Mouse (Mus musculus): ENCODE data around the gene Dock2. TPM values are rescaled to one million over a fixed set of nuclear protein-coding genes. Genes with fewer than 3 reads are reported as not detected.
"Not testable (repeated sequence)": the region's sequence is repeated elsewhere in the genome, so short reads cannot be mapped to it uniquely, and the experiment has no call there.

Dock2 gene
- polyA plus RNA-seq, 1 experiment from 2014 or later = 0.52 TPM

DNA sequence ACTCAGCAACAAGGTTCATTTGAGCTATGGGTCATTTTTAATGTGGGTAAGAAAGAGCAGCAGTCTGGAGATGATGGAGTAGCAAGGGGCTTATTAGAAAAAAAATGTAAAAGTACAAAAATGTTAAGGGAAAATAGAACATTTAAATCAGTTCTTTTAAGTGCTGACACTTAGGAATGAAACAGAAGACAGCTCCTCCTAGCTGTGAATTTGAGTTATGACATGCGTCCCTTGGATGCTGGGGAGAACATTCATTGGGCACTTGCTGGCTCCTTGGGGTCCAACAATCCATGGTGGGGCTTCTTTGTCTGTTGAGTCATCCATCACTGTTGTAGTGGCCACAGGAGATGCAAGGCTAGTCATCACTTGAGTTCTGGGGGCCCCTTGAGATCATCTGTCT is 556.5 kb downstream of the Dock2 start:
- Histone ChIP-seq H3K27me3 (ENCODE audit: insufficient read depth, poor library complexity, severe bottlenecking) (no peaks in the 10 kb centered on the region), H3K9me3 (no peaks in the 10 kb centered on the region), H3K4me3 (no peak overlapping the region), H3K36me3 (no peaks in the 10 kb centered on the region), H3K27ac (no peak overlapping the region), H3K4me1 (replicated peaks) (no peaks in the 10 kb centered on the region)
- no peak for DNase-seq (ENCODE audit: low spot score)
- WGBS = 49% methylated on average over 1 of the region's 1 CpGs

DNA sequence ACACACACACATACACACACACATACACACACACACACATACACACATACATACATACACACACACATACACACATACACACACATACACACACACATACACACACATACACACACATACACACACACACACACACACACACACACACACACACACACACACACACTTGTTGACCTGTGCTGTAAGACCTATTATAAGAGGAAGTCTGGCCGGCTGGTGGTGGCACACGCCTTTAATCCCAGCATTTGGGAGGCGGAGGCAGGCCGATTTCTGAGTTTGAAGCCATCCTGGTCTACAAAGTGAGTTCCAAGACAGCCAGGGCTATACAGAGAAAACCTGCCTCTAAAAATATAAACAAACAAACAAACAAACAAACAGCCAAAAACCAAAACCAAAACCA is 563.1 kb downstream of the Dock2 start:
- H3K4me1 ChIP-seq (replicated peaks); DNase-seq (ENCODE audit: low spot score); H3K9me3 ChIP-seq; H3K36me3 ChIP-seq; H3K27ac ChIP-seq; H3K27me3 ChIP-seq (ENCODE audit: insufficient read depth, poor library complexity, severe bottlenecking); H3K4me3 ChIP-seq: not testable (repeated sequence)
- 89% methylated on average over 4 of the region's 4 CpGs for WGBS

DNA sequence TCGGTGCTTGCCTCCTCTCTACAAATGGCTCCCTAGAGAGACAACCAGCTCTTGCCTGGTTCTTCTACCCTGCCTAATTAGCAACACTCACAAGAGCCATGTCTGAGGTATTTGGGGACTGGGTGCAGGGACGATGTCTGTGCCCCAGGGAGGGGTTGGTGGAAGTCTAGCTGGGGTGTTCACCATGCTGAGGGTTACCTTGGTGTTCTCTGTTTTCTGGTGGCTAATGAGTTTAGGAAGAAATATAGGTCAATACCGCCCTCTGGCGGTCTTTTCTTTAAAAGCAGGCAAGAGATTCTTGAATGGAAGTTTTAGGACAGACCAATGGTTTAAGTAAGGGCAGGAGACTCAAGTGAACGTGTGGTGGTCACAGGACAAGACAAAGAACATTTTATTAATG is 570.8 kb downstream of the Dock2 start:
- 25% methylated on average over 5 of the region's 5 CpGs for WGBS
- peak; percentile 44 for DNase-seq (ENCODE audit: low spot score)
- H3K27ac ChIP-seq = no peak overlapping the region
- no peak overlapping the region for H3K4me3 ChIP-seq
- no peaks in the 10 kb centered on the region for H3K9me3 ChIP-seq
- no peaks in the 10 kb centered on the region for H3K4me1 ChIP-seq (replicated peaks)
- no peaks in the 10 kb centered on the region; the same call in 1 of the 2 replicates for H3K27me3 ChIP-seq (ENCODE audit: insufficient read depth, poor library complexity, severe bottlenecking)
- H3K36me3 ChIP-seq = no peaks in the 10 kb centered on the region

DNA sequence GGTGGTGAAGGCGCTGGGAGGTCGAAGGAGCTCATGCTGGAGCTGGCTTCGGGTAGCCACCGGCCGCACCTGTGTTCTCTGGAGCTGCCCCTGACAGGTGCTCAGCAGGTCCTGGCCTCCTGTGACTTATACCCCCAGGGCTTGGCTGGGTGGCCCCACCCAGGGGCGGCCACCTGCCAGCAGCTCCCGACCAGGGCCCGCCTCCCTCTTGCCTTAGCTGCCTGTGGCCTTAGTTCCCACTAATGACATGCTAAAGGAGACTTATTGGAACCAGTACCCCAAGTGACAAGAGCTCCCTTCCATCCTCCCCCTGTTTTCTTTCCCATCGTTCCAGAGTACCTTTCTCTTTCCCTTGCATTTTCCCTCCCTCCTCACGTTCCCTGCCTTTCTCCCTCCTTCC is 575.7 kb downstream of the Dock2 start, which contains the start of gene Foxi1:
TSS of gene Foxi1 (minus strand) at position 101 of the 400 bp plus-strand sequence.
- WGBS = 87% methylated on average over 10 of the region's 10 CpGs
- H3K4me1 ChIP-seq (replicated peaks) = 0 out of 2 replicates have a peak, but pooled peaks cover 2% of the 10 kb centered on the region

GRCm38 (mm10) chr11:34202769-34203168 is 580.9 kb downstream of the Dock2 start:
- Histone ChIP-seq H3K4me1 (replicated peaks) (0 out of 2 replicates have a peak, but pooled peaks cover 2% of the 10 kb centered on the region), H3K36me3 (no peaks in the 10 kb centered on the region), H3K9me3 (no peaks in the 10 kb centered on the region), H3K4me3 (no peak overlapping the region), H3K27me3 (ENCODE audit: insufficient read depth, poor library complexity, severe bottlenecking) (no peaks in the 10 kb centered on the region; the same call in 1 of the 2 replicates), H3K27ac (no peak overlapping the region)
- 67% methylated on average over 1 of the region's 1 CpGs for WGBS
- no peak for DNase-seq (ENCODE audit: low spot score)

More for the DNA sequence above, 575.7 kb downstream of the Dock2 start, which contains the start of gene Foxi1:
- H3K27ac ChIP-seq = no peak within 1 kb of the TSS
- no peaks in the 10 kb centered on the region for H3K36me3 ChIP-seq
- no peaks in the 10 kb centered on the region; the same call in 1 of the 2 replicates for H3K27me3 ChIP-seq (ENCODE audit: insufficient read depth, poor library complexity, severe bottlenecking)
- no peak within 1 kb of the TSS for H3K4me3 ChIP-seq
- H3K9me3 ChIP-seq = no peaks in the 10 kb centered on the region
- DNase-seq (ENCODE audit: low spot score) = no peak

GRCm38 (mm10) chr11:34195142-34195541 is 588.5 kb downstream of the Dock2 start:
- DNase-seq (ENCODE audit: low spot score) = no peak

DNA sequence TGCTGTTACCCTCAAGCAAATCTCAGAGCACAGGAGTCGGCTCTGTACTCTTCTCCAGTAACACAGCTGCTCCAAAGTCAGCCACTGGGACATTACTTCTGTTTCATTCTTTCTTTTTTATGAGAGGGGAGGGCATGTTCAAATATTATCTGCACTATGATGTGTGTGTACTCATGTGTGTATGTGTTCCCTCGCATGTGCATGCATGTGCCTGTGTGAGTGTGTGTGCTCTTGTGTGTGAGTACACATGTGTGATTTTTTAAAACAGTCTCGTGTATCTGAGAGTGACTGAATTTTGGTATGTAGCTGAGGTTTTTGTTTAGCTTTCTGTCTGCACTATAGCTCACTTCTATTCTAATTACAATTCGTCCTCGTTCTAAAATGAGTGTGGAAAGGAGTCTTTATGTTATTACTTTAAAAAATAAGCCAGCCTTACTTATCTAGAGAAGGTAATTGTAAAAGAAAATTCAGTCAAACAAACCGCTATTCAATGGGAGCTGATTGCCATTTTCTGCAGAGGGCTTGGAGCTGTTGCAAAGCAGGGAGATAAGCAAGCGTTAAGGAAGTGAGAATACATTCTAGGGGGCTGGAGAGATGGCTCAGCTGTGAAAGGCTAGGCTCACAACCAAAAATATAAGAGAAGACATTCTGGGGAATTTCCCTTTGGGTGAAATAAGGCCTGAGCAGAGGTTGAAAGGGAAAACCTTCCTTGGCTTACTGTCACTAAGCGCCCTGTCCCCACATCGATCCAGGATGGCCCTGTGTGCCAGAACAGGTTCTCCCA is 589.3 kb downstream of the Dock2 start:
- H3K4me3 ChIP-seq = no peak overlapping the region
- no peaks in the 10 kb centered on the region for H3K36me3 ChIP-seq
- no peaks in the 10 kb centered on the region for H3K27me3 ChIP-seq (ENCODE audit: insufficient read depth, poor library complexity, severe bottlenecking)
- H3K9me3 ChIP-seq = no peaks in the 10 kb centered on the region
- 74% methylated on average over 9 of the region's 9 CpGs for WGBS
- H3K4me1 ChIP-seq (replicated peaks) = peaks cover 7% of the 10 kb centered on the region; the same call in 1 of the 2 replicates
- H3K27ac ChIP-seq = no peak overlapping the region
- DNase-seq (ENCODE audit: low spot score) = no peak

More at GRCm38 (mm10) chr11:34195142-34195541, 588.5 kb downstream of the Dock2 start:
- Histone ChIP-seq H3K9me3 (no peaks in the 10 kb centered on the region), H3K4me3 (no peak overlapping the region), H3K4me1 (replicated peaks) (peaks cover 7% of the 10 kb centered on the region; the same call in 1 of the 2 replicates), H3K27ac (no peak overlapping the region), H3K36me3 (no peaks in the 10 kb centered on the region), H3K27me3 (ENCODE audit: insufficient read depth, poor library complexity, severe bottlenecking) (no peaks in the 10 kb centered on the region)
- WGBS = 83% methylated on average over 3 of the region's 3 CpGs

DNA sequence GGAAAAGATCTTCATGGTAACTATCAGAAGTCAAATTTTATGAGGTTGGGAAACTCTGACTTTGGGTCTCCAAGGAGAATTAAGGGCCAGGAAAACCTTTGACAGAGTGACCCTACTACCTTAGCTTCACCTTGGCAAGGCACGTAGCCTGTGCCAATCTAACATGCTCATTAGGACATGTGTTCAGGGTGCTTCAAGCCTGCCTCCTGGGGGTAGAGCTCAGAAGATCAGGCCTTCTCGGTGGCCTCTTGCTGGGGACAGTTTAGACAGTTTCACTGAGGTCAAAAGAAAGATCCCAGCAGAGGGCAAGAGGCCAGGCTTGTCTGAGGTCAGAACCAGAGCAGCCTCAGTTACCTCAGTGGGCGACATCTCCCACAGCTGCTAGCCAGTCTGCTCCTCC is 590.0 kb downstream of the Dock2 start:
- Histone ChIP-seq H3K27me3 (ENCODE audit: insufficient read depth, poor library complexity, severe bottlenecking) (no peaks in the 10 kb centered on the region), H3K9me3 (no peaks in the 10 kb centered on the region), H3K4me3 (no peak overlapping the region), H3K4me1 (replicated peaks) (peaks cover 7% of the 10 kb centered on the region; the same call in 1 of the 2 replicates), H3K27ac (no peak overlapping the region), H3K36me3 (no peaks in the 10 kb centered on the region)
- WGBS = 38% methylated on average over 3 of the region's 3 CpGs
- DNase-seq (ENCODE audit: low spot score) = no peak

- peaks cover 14% of the 10 kb centered on the region for H3K4me1 ChIP-seq (replicated peaks)
- DNase-seq (ENCODE audit: low spot score) = no peak
- H3K9me3 ChIP-seq = no peaks in the 10 kb centered on the region
- H3K27me3 ChIP-seq (ENCODE audit: insufficient read depth, poor library complexity, severe bottlenecking) = no peaks in the 10 kb centered on the region
- no peak overlapping the region for H3K27ac ChIP-seq
- H3K4me3 ChIP-seq = no peak overlapping the region
- 70% methylated on average over 2 of the region's 2 CpGs for WGBS
- no peaks in the 10 kb centered on the region for H3K36me3 ChIP-seq
Measured at GRCm38 (mm10) chr11:34184266-34184665, 599.4 kb downstream of the Dock2 start.

GRCm38 (mm10) chr11:34181214-34182117 is 602.2 kb downstream of the Dock2 start:
- Histone ChIP-seq H3K4me1 (replicated peaks) (peaks cover 14% of the 10 kb centered on the region), H3K27me3 (ENCODE audit: insufficient read depth, poor library complexity, severe bottlenecking) (no peaks in the 10 kb centered on the region), H3K9me3 (no peaks in the 10 kb centered on the region), H3K4me3 (no peak overlapping the region), H3K36me3 (no peaks in the 10 kb centered on the region), H3K27ac (peak overlapping the region; percentile 65)
- DNase-seq (ENCODE audit: low spot score) = peak; percentile 25
- WGBS = 37% methylated on average over 8 of the region's 8 CpGs

GRCm38 (mm10) chr11:34178752-34179151 is 604.9 kb downstream of the Dock2 start:
- peaks cover 14% of the 10 kb centered on the region for H3K4me1 ChIP-seq (replicated peaks)
- H3K9me3 ChIP-seq = no peaks in the 10 kb centered on the region
- no peak for DNase-seq (ENCODE audit: low spot score)
- no peak overlapping the region for H3K27ac ChIP-seq
- H3K27me3 ChIP-seq (ENCODE audit: insufficient read depth, poor library complexity, severe bottlenecking) = no peaks in the 10 kb centered on the region
- no peaks in the 10 kb centered on the region for H3K36me3 ChIP-seq
- WGBS = 85% methylated on average over 2 of the region's 2 CpGs
- no peak overlapping the region for H3K4me3 ChIP-seq

Data from hindbrain, embryonic 10.5 days (tissue).